ENCODE assay signal across 9 mouse cellular contexts in genomic region chr8:109251360-109251798, GRCm38 (mm10).
DNase-seq lines count a peak whose midpoint lies in the region; ATAC-seq and TF ChIP-seq lines count a peak whose summit lies in the region.
"Had no signal": no experiment of that assay in that cellular context is flagged by ENCODE, and none has a peak within 500 bp of the region (broad histone marks: within the 10 kb centered on the region; RNA-seq: fewer than 3 reads in every experiment).

No protein-coding gene starts in this region.

- H3K27ac ChIP-seq in forebrain, embryonic 15.5 days (replicated peaks), result peak overlapping the region; percentile 88
- H3K27ac ChIP-seq in limb, embryonic 14.5 days (replicated peaks; ENCODE audit: low read depth, low read length), result no peak overlapping the region

- peaks cover 55% of the 10 kb centered on the region for H3K4me1 ChIP-seq in forebrain, embryonic 15.5 days
- peaks cover 4% of the 10 kb centered on the region; the same call in 1 of the 2 replicates for H3K4me1 ChIP-seq in limb, embryonic 14.5 days (ENCODE audit: control insufficient read depth, insufficient read depth, low read length)

- WGBS in forebrain, embryonic 15.5 days, result 10% methylated on average over 24 of the region's 24 CpGs
- 61% methylated on average over 24 of the region's 24 CpGs for WGBS in limb, embryonic 14.5 days

- peak overlapping the region; percentile 46 for H3K4me3 ChIP-seq in forebrain, embryonic 15.5 days
- H3K4me3 ChIP-seq in limb, embryonic 14.5 days (replicated peaks; ENCODE audit: low read length), result peak overlapping the region; percentile 17; the same call in 1 of the 2 replicates
- H3K4me3 ChIP-seq: myocyte had no signal

- peak overlapping the region; percentile 49 for H3K4me2 ChIP-seq in forebrain, embryonic 15.5 days (replicated peaks)
- peak overlapping the region; percentile 36 for H3K4me2 ChIP-seq in limb, embryonic 14.5 days (replicated peaks; ENCODE audit: low read depth, low read length, severe bottlenecking)

- peaks cover 4% of the 10 kb centered on the region; the same call in 1 of the 2 replicates for H3K27me3 ChIP-seq in forebrain, embryonic 15.5 days
- H3K27me3 ChIP-seq in limb, embryonic 14.5 days (ENCODE audit: control insufficient read depth, insufficient read depth, low read length), result no peaks in the 10 kb centered on the region

- no peak for TF ChIP-seq POLR2A in limb, embryonic 14.5 days (IDR thresholded peaks at IDR 0.05; ENCODE audit: borderline replicate concordance, extremely low read depth, insufficient read depth, insufficient read length)

- DNase-seq in gastrocnemius, postnatal 10 days, result peak; percentile 40
- DNase-seq in gastrocnemius, adult 18-20 months (ENCODE audit: low spot score), result no peak
- peak; percentile 73 for DNase-seq in MN1 (ENCODE audit: low spot score)
- DNase-seq in limb, embryonic 14.5 days (ENCODE audit: low spot score), result peak; percentile 16
- DNase-seq in thymus, postnatal 4 days, result no peak
- DNase-seq in spleen, adult 12 weeks (ENCODE audit: low spot score), result no peak
- DNase-seq in natural killer cell, adult 2 months (ENCODE audit: low spot score in 2 of 2), result no peak

- peak overlapping the region; percentile 63 for H3K9ac ChIP-seq in forebrain, embryonic 15.5 days (replicated peaks)
- no peak overlapping the region for H3K9ac ChIP-seq in limb, embryonic 14.5 days (ENCODE audit: low read depth, low read length, severe bottlenecking)

- peak; percentile 93 for ATAC-seq in forebrain, embryonic 15.5 days (replicated peaks)
- ATAC-seq in limb, embryonic 14.5 days (ENCODE audit: low FRiP score, low read depth), result no peak

- 0 out of 2 replicates have a peak, but pooled peaks cover 4% of the 10 kb centered on the region for H3K9me3 ChIP-seq in forebrain, embryonic 15.5 days
- H3K9me3 ChIP-seq in limb, embryonic 14.5 days (ENCODE audit: control insufficient read depth, low read length), result no peaks in the 10 kb centered on the region

- H3K36me3 ChIP-seq in forebrain, embryonic 15.5 days, result no peaks in the 10 kb centered on the region
- no peaks in the 10 kb centered on the region for H3K36me3 ChIP-seq in limb, embryonic 14.5 days (ENCODE audit: control insufficient read depth, insufficient read depth, low read length)

Comparison
In these comparisons a context has a peak if more than half of its experiments do, and no peak if none do; other contexts are left out.
1. DNase-seq: peak in gastrocnemius, postnatal 10 days (single experiment), MN1 (single experiment) and limb, embryonic 14.5 days (single experiment); none in gastrocnemius, adult 18-20 months (single experiment), thymus, postnatal 4 days (single experiment), spleen, adult 12 weeks (single experiment) and natural killer cell, adult 2 months (0 of 2).